Mouse (Mus musculus) intestine, embryonic 16.5 days (tissue): ENCODE measurements around the gene Ecsit. TPM values are rescaled to one million over a fixed set of nuclear protein-coding genes. Genes with fewer than 3 reads are reported as not detected.

Source experiments
- ATAC-seq: fragments of 200-750 bp; cut with Nextera tagmentation; 2 replicates; pipeline ENCODE4 v1.8.0; 2017; ENCODE audit warnings: moderate TSS enrichment, moderate library complexity
- H3K27ac ChIP-seq: fragments of 300-500 bp; sonication (generic); 2 replicates; pipeline ENCODE4 v1.5.1; 2014; ENCODE audit warnings: mild to moderate bottlenecking, low read length
- H3K27me3 ChIP-seq: fragments of 300-500 bp; sonication (generic); replicated peaks from 2 replicates; pipeline ENCODE4 v1.6.1; 2014; ENCODE audit warnings: low read length, control low read depth, mixed read lengths; ENCODE audit not compliant: control insufficient read depth, insufficient read depth
- H3K36me3 ChIP-seq: fragments of 300-500 bp; sonication (generic); 2 replicates; pipeline ENCODE4 v1.6.1; 2014; ENCODE audit warnings: low read length, control low read depth; ENCODE audit not compliant: control insufficient read depth, insufficient read depth
- H3K4me1 ChIP-seq: fragments of 300-500 bp; sonication (generic); 2 replicates; pipeline ENCODE4 v1.6.1; 2014; ENCODE audit warnings: low read length, control low read depth, mixed read lengths; ENCODE audit not compliant: control insufficient read depth, insufficient read depth
- H3K4me2 ChIP-seq: fragments of 300-500 bp; sonication (generic); 2 replicates; pipeline ENCODE4 v1.6.1; 2014; ENCODE audit warnings: low read depth, low read length, control low read depth
- H3K4me3 ChIP-seq: fragments of 300-500 bp; sonication (generic); 2 replicates; pipeline ENCODE4 v1.5.1; 2014; ENCODE audit warnings: mild to moderate bottlenecking, low read length
- H3K9ac ChIP-seq: fragments of 300-500 bp; sonication (generic); 2 replicates; pipeline ENCODE4 v1.6.1; 2014; ENCODE audit warnings: low read depth, low read length
- H3K9me3 ChIP-seq: fragments of 300-500 bp; sonication (generic); 2 replicates; pipeline ENCODE4 v1.6.1; 2016; ENCODE audit warnings: low read length, control low read depth; ENCODE audit not compliant: control insufficient read depth
- WGBS: fragments of 180-500 bp; shearing (Covaris S2); extraction: QIAGEN DNeasy Blood & Tissue Kit; methylation state at CpG from one replicate; pipeline ENCODE4 v1.1.7; 2014; 5-methylcytosine and 5-hydroxymethylcytosine counted together
- polyA plus RNA-seq: library from polyadenylated mRNA; unstranded; fragments of >200 nt; fragmentation: Nextera tagmentation; extraction: Ambion mirVana; gene quantifications from 2 replicates; pipeline ENCODE4 v1.2.1, GENCODE M21; 2015

Gene Ecsit
- polyA plus RNA-seq, 1 experiment from 2014 or later, result 54.2 TPM

DNA sequence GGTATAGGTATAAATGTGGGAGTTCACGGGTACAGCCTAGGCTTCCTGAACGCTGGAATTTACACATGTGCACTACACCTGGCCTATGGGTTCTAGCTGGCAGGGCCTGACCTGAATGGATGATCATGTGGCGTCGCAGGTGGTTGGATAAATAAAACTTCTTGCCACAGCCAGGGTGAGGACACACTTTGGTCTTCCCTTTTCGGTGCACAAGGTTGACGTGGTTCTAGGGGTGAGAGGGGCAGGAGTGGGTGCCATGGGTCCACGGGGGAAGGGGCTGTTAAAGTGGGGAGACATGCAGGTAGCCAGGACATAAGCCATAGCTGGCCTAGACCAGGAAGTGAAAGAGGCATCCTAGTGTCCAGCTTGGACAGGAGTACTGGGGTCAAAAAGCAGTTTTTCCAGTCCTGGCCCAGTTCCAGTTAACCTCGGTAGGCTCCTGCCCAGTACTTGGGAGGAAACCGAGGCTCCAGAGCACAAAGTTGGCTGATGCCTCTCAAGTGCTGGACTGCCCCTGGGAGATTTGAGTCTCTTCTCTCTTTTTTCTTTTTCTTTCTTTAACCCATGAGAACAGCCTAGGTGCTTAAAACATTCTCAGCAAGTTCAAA is 28.8 kb downstream of the Ecsit start:
- 73% methylated on average over 9 of the region's 9 CpGs for whole genome bisulfite sequencing
- peaks cover 13% of the 10 kb centered on the region for H3K4me1 ChIP-seq
- H3K4me3 ChIP-seq, result no peak overlapping the region
- no peak overlapping the region for H3K27ac ChIP-seq
- peaks cover 20% of the 10 kb centered on the region for H3K36me3 ChIP-seq
- ATAC-seq, result no peak
- H3K9me3 ChIP-seq, result no peaks in the 10 kb centered on the region
- no peak overlapping the region for H3K4me2 ChIP-seq
- no peak overlapping the region for H3K9ac ChIP-seq
- H3K27me3 ChIP-seq, result peaks cover 29% of the 10 kb centered on the region

- Histone ChIP-seq H3K9ac (no peak overlapping the region), H3K36me3 (peaks cover 19% of the 10 kb centered on the region), H3K27me3 (peaks cover 36% of the 10 kb centered on the region), H3K9me3 (no peaks in the 10 kb centered on the region), H3K4me2 (no peak overlapping the region), H3K4me1 (peaks cover 20% of the 10 kb centered on the region), H3K4me3 (no peak overlapping the region), H3K27ac (no peak overlapping the region)
- no peak for ATAC-seq
- WGBS, result 24% methylated on average over 29 of the region's 29 CpGs
These were observed 29.5 kb downstream of the Ecsit start for GRCm38 (mm10) chr9:22055713-22056112.

DNA sequence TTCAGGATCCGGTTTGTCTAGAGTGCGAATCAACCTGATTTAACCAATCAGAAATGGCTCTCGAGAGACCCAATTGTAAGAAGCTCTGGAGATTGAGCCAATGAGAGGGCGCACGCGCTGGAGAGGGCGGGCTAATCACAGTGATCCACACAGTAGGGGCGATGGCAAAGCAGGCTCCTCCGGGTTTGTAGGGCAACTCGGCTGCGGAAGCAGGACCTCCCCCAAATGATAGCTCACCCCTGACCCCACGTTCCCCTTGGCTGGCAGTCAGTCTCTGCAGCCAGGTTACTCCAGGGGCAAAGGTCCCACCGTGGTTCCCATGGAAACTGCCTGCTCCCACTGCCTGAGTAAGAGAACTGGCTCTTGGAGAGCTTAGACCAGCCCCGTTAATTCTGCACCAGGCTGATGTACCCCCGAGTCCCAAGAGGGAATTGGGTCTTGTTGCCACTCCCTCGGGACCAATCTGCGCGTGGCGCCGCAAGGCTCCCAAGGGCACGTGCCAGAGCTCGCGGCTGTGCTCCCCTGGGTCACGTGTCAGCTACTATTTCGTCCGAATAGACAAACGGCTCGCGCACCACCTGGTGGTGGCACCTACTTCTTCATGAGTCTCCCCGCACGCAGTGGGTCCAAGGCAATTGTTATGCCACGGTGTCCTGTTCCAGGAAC is 30.7 kb downstream of the Ecsit start:
- Histone ChIP-seq H3K27ac (no peak overlapping the region), H3K4me3 (peak overlapping the region; percentile 25), H3K9me3 (no peaks in the 10 kb centered on the region), H3K4me2 (peak overlapping the region; percentile 49), H3K4me1 (peaks cover 23% of the 10 kb centered on the region), H3K36me3 (peaks cover 16% of the 10 kb centered on the region), H3K27me3 (peaks cover 42% of the 10 kb centered on the region), H3K9ac (no peak overlapping the region; the same call in 1 of the 2 replicates)
- 3% methylated on average over 32 of the region's 32 CpGs for WGBS
- ATAC-seq, result peak; percentile 57

GRCm38 (mm10) chr9:22053657-22054056 is 31.6 kb downstream of the Ecsit start:
- Histone ChIP-seq H3K4me1 (peaks cover 23% of the 10 kb centered on the region), H3K27me3 (peaks cover 42% of the 10 kb centered on the region), H3K4me3 (no peak overlapping the region), H3K9me3 (no peaks in the 10 kb centered on the region), H3K4me2 (no peak overlapping the region), H3K27ac (no peak overlapping the region), H3K36me3 (peaks cover 11% of the 10 kb centered on the region; the same call in 1 of the 2 replicates), H3K9ac (no peak overlapping the region)
- no peak for ATAC-seq
- WGBS, result 19% methylated on average over 7 of the region's 7 CpGs

GRCm38 (mm10) chr9:22051958-22052254 is 33.3 kb downstream of the Ecsit start, which contains the start of gene Elavl3:
Elavl3 (minus strand) TSS chr9:22052023.
- peak within 1 kb of the TSS; percentile 57 for H3K9ac ChIP-seq
- ATAC-seq, result no peak
- H3K27me3 ChIP-seq, result peaks cover 42% of the 10 kb centered on the region

GRCm38 (mm10) chr9:22051161-22051957 is 33.9 kb downstream of the Ecsit start:
- H3K4me1 ChIP-seq, result peaks cover 23% of the 10 kb centered on the region
- H3K4me3 ChIP-seq, result peak overlapping the region; percentile 45
- peaks cover 42% of the 10 kb centered on the region for H3K27me3 ChIP-seq
- peak overlapping the region; percentile 77 for H3K4me2 ChIP-seq
- no peaks in the 10 kb centered on the region for H3K36me3 ChIP-seq
- H3K9me3 ChIP-seq, result no peaks in the 10 kb centered on the region
- peak overlapping the region; percentile 57 for H3K9ac ChIP-seq
- 2% methylated on average over 66 of the region's 67 CpGs for WGBS
- 0 out of 2 replicates have a peak, but pooled peaks have one; percentile 2 for ATAC-seq
- H3K27ac ChIP-seq, result no peak overlapping the region

More at GRCm38 (mm10) chr9:22051958-22052254, 33.3 kb downstream of the Ecsit start, which contains the start of gene Elavl3:
- no peak within 1 kb of the TSS for H3K27ac ChIP-seq
- no peaks in the 10 kb centered on the region for H3K36me3 ChIP-seq
- WGBS, result 2% methylated on average over 27 of the region's 28 CpGs
- peak within 1 kb of the TSS; percentile 77 for H3K4me2 ChIP-seq
- peak within 1 kb of the TSS; percentile 45 for H3K4me3 ChIP-seq
- peaks cover 23% of the 10 kb centered on the region for H3K4me1 ChIP-seq
- H3K9me3 ChIP-seq, result no peaks in the 10 kb centered on the region

- peak; percentile 73 for ATAC-seq
- H3K36me3 ChIP-seq, result no peaks in the 10 kb centered on the region
These were observed 34.8 kb downstream of the Ecsit start for GRCm38 (mm10) chr9:22050351-22050889.

DNA sequence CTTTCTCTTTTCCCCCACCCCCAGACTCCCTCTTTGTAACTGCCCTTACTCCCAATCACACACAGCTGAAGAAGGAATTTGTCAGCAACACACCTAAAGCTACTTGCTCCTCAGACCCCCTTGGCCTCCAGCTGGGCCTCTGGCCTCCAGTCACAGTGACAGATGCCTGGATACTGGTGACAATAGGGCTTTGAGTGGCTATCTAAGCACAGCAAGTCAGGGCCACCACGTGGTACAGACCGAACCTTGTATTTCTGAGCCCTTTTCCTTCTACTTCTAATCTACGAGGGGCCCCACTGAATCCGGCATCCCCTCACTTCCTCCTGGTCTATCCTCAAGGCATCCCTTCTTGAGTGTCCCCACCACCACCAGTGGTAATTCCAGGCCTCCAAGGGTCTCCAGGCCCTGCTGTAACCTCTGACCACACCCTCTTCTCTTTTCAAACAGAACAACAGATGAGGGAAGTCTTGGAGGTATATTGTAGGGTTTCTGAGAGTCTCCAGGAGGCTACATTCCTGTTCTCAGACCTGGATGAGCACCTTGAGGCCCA is 35.4 kb downstream of the Ecsit start:
- no peak overlapping the region for H3K4me3 ChIP-seq
- peaks cover 36% of the 10 kb centered on the region for H3K27me3 ChIP-seq
- H3K4me2 ChIP-seq, result no peak overlapping the region

More at GRCm38 (mm10) chr9:22050351-22050889, 34.8 kb downstream of the Ecsit start:
- H3K27me3 ChIP-seq, result peaks cover 42% of the 10 kb centered on the region
- H3K9me3 ChIP-seq, result no peaks in the 10 kb centered on the region
- peak overlapping the region; percentile 45 for H3K4me3 ChIP-seq
- peak overlapping the region; percentile 57; the same call in 1 of the 2 replicates for H3K9ac ChIP-seq
- 1% methylated on average over 43 of the region's 43 CpGs for WGBS
- H3K4me2 ChIP-seq, result peak overlapping the region; percentile 77
- H3K4me1 ChIP-seq, result peaks cover 23% of the 10 kb centered on the region
- H3K27ac ChIP-seq, result no peak overlapping the region

GRCm38 (mm10) chr9:22049315-22049714 is 35.9 kb downstream of the Ecsit start:
- H3K9ac ChIP-seq, result no peak overlapping the region
- 57% methylated on average over 11 of the region's 11 CpGs for whole genome bisulfite sequencing
- no peak overlapping the region for H3K4me3 ChIP-seq
- no peak overlapping the region for H3K27ac ChIP-seq
- H3K9me3 ChIP-seq, result no peaks in the 10 kb centered on the region
- peaks cover 32% of the 10 kb centered on the region for H3K27me3 ChIP-seq
- peaks cover 16% of the 10 kb centered on the region for H3K4me1 ChIP-seq
- H3K36me3 ChIP-seq, result no peaks in the 10 kb centered on the region
- ATAC-seq, result peak; percentile 3; the same call in 1 of the 2 replicates
- H3K4me2 ChIP-seq, result no peak overlapping the region

More for the DNA sequence above, 35.4 kb downstream of the Ecsit start:
- Histone ChIP-seq H3K27ac (0 out of 2 replicates have a peak overlapping the region, but pooled peaks have one; percentile 16), H3K9ac (no peak overlapping the region), H3K9me3 (no peaks in the 10 kb centered on the region), H3K36me3 (no peaks in the 10 kb centered on the region), H3K4me1 (peaks cover 21% of the 10 kb centered on the region)
- peak; percentile 29 for ATAC-seq
- 49% methylated on average over 4 of the region's 4 CpGs for WGBS
